ENCODE assay signal across 9 mouse cellular contexts in the genomic region with DNA sequence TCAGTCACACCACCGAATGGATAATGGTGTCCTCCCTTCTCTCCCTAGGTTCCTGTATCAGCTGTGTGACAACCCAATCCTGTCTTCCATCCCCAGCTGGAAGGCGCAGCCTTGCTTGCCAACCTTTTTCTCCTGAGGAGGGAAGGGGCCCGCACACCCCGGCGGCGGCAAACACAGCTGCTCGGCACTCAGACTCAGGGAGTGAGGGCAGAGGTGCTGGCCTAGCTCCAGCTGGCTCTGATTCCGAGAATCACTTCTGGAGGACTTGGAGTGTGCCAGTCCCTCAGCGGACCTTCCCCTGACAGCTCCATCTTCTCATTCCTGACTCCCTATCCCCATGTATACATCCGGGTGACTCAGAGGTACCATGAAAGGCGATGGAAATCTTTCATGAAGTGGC. TPM values are rescaled to one million over a fixed set of nuclear protein-coding genes. Genes with fewer than 3 reads are reported as not detected.
DNase-seq lines count a peak whose midpoint lies in the region; ATAC-seq and TF ChIP-seq lines count a peak whose summit lies in the region.
"Had no signal": no experiment of that assay in that cellular context is flagged by ENCODE, and none has a peak within 500 bp of the region (broad histone marks: within the 10 kb centered on the region; RNA-seq: fewer than 3 reads in every experiment).

No protein-coding gene starts in this region.

- no peaks in the 10 kb centered on the region for H3K27me3 ChIP-seq in midbrain, postnatal 0 days (ENCODE audit: insufficient read depth, low read length)

- no peaks in the 10 kb centered on the region for H3K4me1 ChIP-seq in midbrain, postnatal 0 days (ENCODE audit: insufficient read depth, low read length)

- no peak for TF ChIP-seq CTCF in midbrain, postnatal 0 days (IDR thresholded peaks at IDR 0.05)

- H3K27ac ChIP-seq in midbrain, postnatal 0 days (ENCODE audit: low read depth, low read length) = no peak overlapping the region

- peak; percentile 82 to 84 for DNase-seq in cerebellum, postnatal 10 days
- no peak for DNase-seq in cerebellum, adult 11 months
- peak; percentile 75 to 78 for DNase-seq in right cerebral cortex, postnatal 10 days (ENCODE audit: low spot score in 2 of 2)
- DNase-seq in right cerebral cortex, postnatal 36 days (ENCODE audit: low spot score in 2 of 2) = no peak
- peak; percentile 25 for DNase-seq in large intestine, adult 2 months (ENCODE audit: low read depth, low spot score)
- DNase-seq in midbrain, postnatal 0 days (ENCODE audit: low spot score) = peak; percentile 81
- no peak for DNase-seq in urinary bladder, postnatal 25 days (ENCODE audit: low spot score)
- DNase-seq in thymus, postnatal 0 days (ENCODE audit: low spot score) = no peak

- H3K9me3 ChIP-seq in midbrain, postnatal 0 days (ENCODE audit: low read length) = no peaks in the 10 kb centered on the region

- no peak overlapping the region for H3K4me2 ChIP-seq in midbrain, postnatal 0 days (ENCODE audit: low read depth, low read length, poor library complexity, severe bottlenecking)

- no peak for ATAC-seq in midbrain, postnatal 0 days (ENCODE audit: low FRiP score)

- no peak overlapping the region for H3K9ac ChIP-seq in midbrain, postnatal 0 days (replicated peaks; ENCODE audit: low read length, poor library complexity, severe bottlenecking)

- no peaks in the 10 kb centered on the region for H3K36me3 ChIP-seq in midbrain, postnatal 0 days (ENCODE audit: insufficient read depth, low read length)

- 17% methylated on average over 11 of the region's 11 CpGs for WGBS in large intestine, adult 2 months
- 43% methylated on average over 11 of the region's 11 CpGs for WGBS in midbrain, postnatal 0 days

- no peak overlapping the region for H3K4me3 ChIP-seq in midbrain, postnatal 0 days (ENCODE audit: low read depth, low read length)

RNA-seq across cellular contexts. Expression of a gene that starts 36.9 kb away (rescaled TPM):
- polyA plus RNA-seq in large intestine, adult 2 months (2012; rRNA removed) = not detected in 2 replicates
- not detected in 2 replicates for total RNA-seq in midbrain, postnatal 0 days (2014; rRNA removed)
- 0.12 TPM in 1 of 2 replicates, not detected in the other for polyA plus RNA-seq in midbrain, postnatal 0 days (2015; fragmentation: Nextera tagmentation; extraction: Ambion mirVana)
- not detected in 2 replicates for polyA plus RNA-seq in thymus, postnatal 0 days (2015; fragmentation: Nextera tagmentation; extraction: Ambion mirVana)
- total RNA-seq: neutrophil, adult 5-6 weeks had no signal

Comparison
In these comparisons a context has a peak if more than half of its experiments do, and no peak if none do; other contexts are left out.
1. DNase-seq: peak in cerebellum, postnatal 10 days (2 of 2), right cerebral cortex, postnatal 10 days (2 of 2), large intestine, adult 2 months (single experiment) and midbrain, postnatal 0 days (single experiment); none in cerebellum, adult 11 months (single experiment), right cerebral cortex, postnatal 36 days (0 of 2), urinary bladder, postnatal 25 days (single experiment) and thymus, postnatal 0 days (single experiment).